Mouse (Mus musculus) lung, embryonic 16.5 days (tissue): ENCODE data around the gene Lrp11. TPM values are rescaled to one million over a fixed set of nuclear protein-coding genes. Genes with fewer than 3 reads are reported as not detected.

Experiments used
- polyA plus RNA-seq: library from polyadenylated mRNA; unstranded; fragments of >200 nt; fragmentation: Nextera tagmentation; extraction: Ambion mirVana; gene quantifications from 2 replicates; pipeline ENCODE4 v1.2.1, GENCODE M21; 2015

Gene Lrp11
- polyA plus RNA-seq, 1 experiment from 2014 or later, result 2.9 TPM

Other genes starting within 250 kb of the Lrp11 start
- 10.9 and 11.9 TPM in 2 replicates for gene Ulbp1, start 116.2 kb upstream of the Lrp11 start, polyA plus RNA-seq
- gene Nup43, start 77.7 kb downstream of the Lrp11 start, polyA plus RNA-seq, result 46.4 and 47.4 TPM in 2 replicates
- 122 and 126 TPM in 2 replicates for gene Pcmt1, start 91.3 kb downstream of the Lrp11 start, polyA plus RNA-seq
- gene Lats1, start 91.4 kb downstream of the Lrp11 start, polyA plus RNA-seq, result 7.9 and 8.0 TPM in 2 replicates
- 52.6 and 55.5 TPM in 2 replicates for gene Katna1, start 136.2 kb downstream of the Lrp11 start, polyA plus RNA-seq
- gene Ginm1, start 203.0 kb downstream of the Lrp11 start, polyA plus RNA-seq, result 96.3 and 103 TPM in 2 replicates
- 37.6 and 38.8 TPM in 2 replicates for gene Ppil4, start 203.1 kb downstream of the Lrp11 start, polyA plus RNA-seq
- gene Zc3h12d, start 242.7 kb downstream of the Lrp11 start, polyA plus RNA-seq, result 0.06 and 0.13 TPM in 2 replicates